Mouse (Mus musculus) stomach, embryonic 14.5 days (tissue): Measurements from ENCODE around the gene Rbm17. TPM values are rescaled to one million over a fixed set of nuclear protein-coding genes. Genes with fewer than 3 reads are reported as not detected.
"Not testable (repeated sequence)": the region's sequence is repeated elsewhere in the genome, so short reads cannot be mapped to it uniquely, and the experiment has no call there.

Experiments used
- ATAC-seq: fragments of 200-750 bp; cut with Nextera tagmentation; 2 replicates; pipeline ENCODE4 v1.8.0; 2017; ENCODE audit warnings: low read depth, moderate TSS enrichment; ENCODE audit not compliant: insufficient number of reproducible peaks, insufficient read depth, low FRiP score
- H3K27ac ChIP-seq: fragments of 300-500 bp; sonication (generic); 2 replicates; pipeline ENCODE4 v1.5.1; 2014; ENCODE audit warnings: mild to moderate bottlenecking, low read length, moderate library complexity, mixed read lengths
- H3K27me3 ChIP-seq: fragments of 300-500 bp; sonication (generic); 2 replicates; pipeline ENCODE4 v1.6.1; 2014; ENCODE audit warnings: low read length, control low read depth, mixed read lengths; ENCODE audit not compliant: control insufficient read depth, insufficient read depth
- H3K36me3 ChIP-seq: fragments of 300-500 bp; sonication (generic); 2 replicates; pipeline ENCODE4 v1.6.1; 2014; ENCODE audit warnings: mild to moderate bottlenecking, control low read depth, low read length, moderate library complexity, mixed read lengths; ENCODE audit not compliant: control insufficient read depth, insufficient read depth
- H3K4me1 ChIP-seq: fragments of 300-500 bp; sonication (generic); 2 replicates; pipeline ENCODE4 v1.6.1; 2014; ENCODE audit warnings: low read length, control low read depth, mixed read lengths; ENCODE audit not compliant: control insufficient read depth, insufficient read depth
- H3K4me2 ChIP-seq: fragments of 300-500 bp; sonication (generic); replicated peaks from 2 replicates; pipeline ENCODE4 v1.6.1; 2014; ENCODE audit warnings: low read depth, low read length, control low read depth
- H3K4me3 ChIP-seq: fragments of 300-500 bp; sonication (generic); 2 replicates; pipeline ENCODE4 v1.5.1; 2014; ENCODE audit warnings: low read depth, low read length, control low read depth
- H3K9ac ChIP-seq: fragments of 300-500 bp; sonication (generic); replicated peaks from 2 replicates; pipeline ENCODE4 v1.6.1; 2014; ENCODE audit warnings: low read depth, mild to moderate bottlenecking, control low read depth, low read length, moderate library complexity, mixed read lengths
- H3K9me3 ChIP-seq: fragments of 300-500 bp; sonication (generic); 2 replicates; pipeline ENCODE4 v1.6.1; 2016; ENCODE audit warnings: low read depth, low read length, control low read depth; ENCODE audit not compliant: control insufficient read depth
- WGBS: fragments of 180-500 bp; shearing (Covaris S2); extraction: QIAGEN DNeasy Blood & Tissue Kit; methylation state at CpG from one replicate; pipeline ENCODE4 v1.1.7; 2014; 5-methylcytosine and 5-hydroxymethylcytosine counted together
- polyA plus RNA-seq: library from polyadenylated mRNA; unstranded; fragments of >200 nt; fragmentation: Nextera tagmentation; extraction: Ambion mirVana; gene quantifications from 2 replicates; pipeline ENCODE4 v1.2.1, GENCODE M21; 2014

The Rbm17 gene
- polyA plus RNA-seq, 1 experiment from 2014 or later = 137 TPM

DNA sequence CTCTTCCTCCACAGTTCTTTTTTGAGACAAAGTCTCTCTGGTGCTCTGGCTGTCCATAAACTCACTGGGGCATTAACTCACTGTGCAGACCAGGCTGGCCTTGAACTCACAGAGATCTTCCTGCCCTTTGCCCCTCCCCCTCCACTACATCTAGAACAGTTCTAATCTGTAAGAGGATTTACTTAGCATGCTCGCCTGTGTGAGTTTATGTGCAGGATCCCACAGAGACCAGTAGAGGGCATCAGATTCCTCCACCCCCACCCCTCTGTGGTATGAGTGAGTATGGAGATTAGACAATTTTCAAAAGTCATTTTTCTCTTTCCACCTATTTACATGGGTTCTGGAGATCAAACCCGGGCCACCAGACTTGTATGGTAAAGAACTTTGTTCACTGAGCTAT, 56.3 kb downstream of the Rbm17 start:
- Histone ChIP-seq H3K4me1 (no peaks in the 10 kb centered on the region; the same call in 1 of the 2 replicates), H3K9me3 (no peaks in the 10 kb centered on the region), H3K4me3 (no peak overlapping the region), H3K27ac (no peak overlapping the region), H3K4me2 (no peak overlapping the region), H3K27me3 (no peaks in the 10 kb centered on the region), H3K36me3 (no peaks in the 10 kb centered on the region), H3K9ac (no peak overlapping the region)
- WGBS = 77% methylated on average over 2 of the region's 2 CpGs
- no peak for ATAC-seq

DNA sequence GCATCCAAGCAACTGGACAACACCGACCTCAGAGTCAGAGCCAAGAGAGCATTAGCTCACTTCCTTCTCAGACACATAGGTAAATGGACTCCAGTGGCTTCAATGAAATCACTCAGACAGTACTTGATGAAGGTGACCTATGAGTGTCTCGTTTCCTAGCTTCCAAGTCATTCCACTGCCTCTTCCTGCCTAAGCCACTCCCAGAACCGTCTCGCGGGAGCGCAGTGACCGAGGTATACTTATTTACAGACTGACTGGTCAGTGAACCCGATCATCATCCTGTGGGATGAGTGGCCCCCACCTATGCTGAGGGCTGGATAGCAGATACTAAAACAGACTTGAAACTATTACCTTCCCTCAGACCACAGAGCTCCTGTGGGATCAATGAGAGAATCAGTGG, 57.9 kb downstream of the Rbm17 start:
- WGBS = 77% methylated on average over 8 of the region's 8 CpGs
- no peaks in the 10 kb centered on the region for H3K36me3 ChIP-seq
- no peak overlapping the region for H3K9ac ChIP-seq
- no peak for ATAC-seq
- no peak overlapping the region for H3K4me2 ChIP-seq
- H3K4me3 ChIP-seq = no peak overlapping the region
- H3K27ac ChIP-seq = no peak overlapping the region
- H3K9me3 ChIP-seq = no peaks in the 10 kb centered on the region
- H3K27me3 ChIP-seq = no peaks in the 10 kb centered on the region
- H3K4me1 ChIP-seq = no peaks in the 10 kb centered on the region

DNA sequence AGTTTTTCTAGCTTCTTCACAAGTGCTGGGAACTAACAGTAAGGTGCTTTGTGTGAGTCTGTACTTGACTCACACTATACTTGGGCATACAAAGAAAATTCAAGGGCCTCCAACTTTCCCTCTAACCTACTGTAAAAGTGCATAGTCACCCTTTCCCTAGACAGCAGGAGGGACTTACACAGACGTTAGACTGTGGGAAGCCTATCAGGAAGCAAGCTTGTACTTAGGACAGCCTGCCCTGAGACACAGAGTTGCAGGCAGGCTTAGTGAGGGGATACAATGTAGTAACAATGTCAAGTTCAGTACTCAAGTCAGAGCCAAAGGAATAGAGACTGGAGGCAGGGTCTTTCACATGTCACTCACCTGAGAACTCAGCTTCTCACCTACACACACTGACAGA, 58.6 kb downstream of the Rbm17 start:
- ATAC-seq = no peak
- Histone ChIP-seq H3K4me1 (no peaks in the 10 kb centered on the region), H3K4me3 (no peak overlapping the region), H3K9me3 (no peaks in the 10 kb centered on the region), H3K36me3 (no peaks in the 10 kb centered on the region), H3K27me3 (no peaks in the 10 kb centered on the region), H3K9ac (no peak overlapping the region), H3K27ac (no peak overlapping the region), H3K4me2 (no peak overlapping the region)
- WGBS = 36% methylated on average over 1 of the region's 1 CpGs

DNA sequence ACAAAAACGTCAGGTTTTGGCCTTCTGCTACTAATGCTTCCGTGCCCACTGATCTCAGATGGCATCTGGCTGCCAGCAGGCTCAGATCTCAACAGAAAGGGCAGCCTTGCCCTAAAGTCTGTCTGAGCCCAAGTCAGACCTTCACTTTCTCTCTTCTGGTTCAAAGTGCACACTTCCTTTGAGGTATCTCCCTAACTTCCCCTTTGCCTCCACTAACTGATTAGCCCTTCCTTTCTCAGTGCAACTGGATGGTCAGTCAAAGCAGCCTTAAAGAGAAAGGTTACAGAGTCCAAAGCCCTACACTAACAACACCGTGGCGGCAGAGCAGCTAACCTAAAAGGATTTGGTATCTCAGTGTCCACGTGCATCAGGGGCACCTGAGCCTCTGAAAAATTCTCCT, 59.6 kb downstream of the Rbm17 start:
- 71% methylated on average over 5 of the region's 5 CpGs for WGBS
- Histone ChIP-seq H3K27me3 (no peaks in the 10 kb centered on the region), H3K4me1 (no peaks in the 10 kb centered on the region), H3K36me3 (no peaks in the 10 kb centered on the region), H3K27ac (no peak overlapping the region), H3K4me3 (no peak overlapping the region), H3K9me3 (no peaks in the 10 kb centered on the region), H3K4me2 (no peak overlapping the region), H3K9ac (no peak overlapping the region)
- ATAC-seq = no peak

DNA sequence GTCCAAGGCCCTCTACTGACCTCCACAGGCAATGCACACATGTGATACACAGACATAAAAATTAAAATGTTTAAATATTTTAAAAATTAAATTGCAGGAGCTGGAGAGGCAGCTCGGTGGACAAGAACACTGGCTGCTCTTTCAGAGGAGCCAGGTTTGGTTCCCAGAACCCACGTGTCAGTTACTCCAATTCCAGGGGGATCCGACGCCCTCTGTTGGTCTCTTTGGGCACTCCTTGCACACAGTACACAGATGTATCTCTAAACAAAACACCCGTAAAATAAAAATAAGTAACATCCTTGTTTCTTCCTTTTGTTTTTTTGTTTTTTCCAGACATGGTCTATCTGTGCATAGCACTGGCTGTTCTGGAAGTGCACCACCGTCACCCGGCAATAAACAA, 60.8 kb downstream of the Rbm17 start:
- Histone ChIP-seq H3K9me3 (no peaks in the 10 kb centered on the region), H3K27me3 (no peaks in the 10 kb centered on the region), H3K4me2 (no peak overlapping the region), H3K36me3 (no peaks in the 10 kb centered on the region), H3K9ac (no peak overlapping the region), H3K4me1 (no peaks in the 10 kb centered on the region), H3K4me3 (no peak overlapping the region), H3K27ac (no peak overlapping the region)
- WGBS = 73% methylated on average over 7 of the region's 7 CpGs
- ATAC-seq = no peak

DNA sequence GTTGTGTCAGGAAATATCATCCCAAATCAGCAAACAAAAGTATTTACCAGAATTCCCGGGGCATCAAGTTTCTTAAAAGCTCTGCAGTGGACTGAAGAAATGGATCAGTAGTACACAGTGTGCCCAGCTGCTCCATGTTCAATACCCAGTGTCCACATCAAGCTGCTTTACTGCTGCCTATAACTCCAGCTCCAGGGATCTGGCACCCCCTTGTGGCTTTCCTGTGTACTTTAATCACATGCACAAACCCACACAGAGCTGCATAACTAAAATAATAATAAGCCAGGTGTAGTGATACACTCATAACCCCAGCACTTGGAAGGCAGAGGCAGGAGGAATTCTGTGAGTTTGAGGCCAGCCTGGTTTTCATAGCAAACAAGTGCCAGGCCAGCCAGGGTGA, 61.3 kb downstream of the Rbm17 start:
- H3K27ac ChIP-seq = no peak overlapping the region
- no peak overlapping the region for H3K4me2 ChIP-seq
- WGBS = 85% methylated on average over 1 of the region's 1 CpGs
- no peaks in the 10 kb centered on the region for H3K4me1 ChIP-seq
- no peak overlapping the region for H3K4me3 ChIP-seq
- peak; percentile 44; the same call in 1 of the 2 replicates for ATAC-seq
- H3K9ac ChIP-seq = no peak overlapping the region
- no peaks in the 10 kb centered on the region for H3K36me3 ChIP-seq
- no peaks in the 10 kb centered on the region for H3K27me3 ChIP-seq
- no peaks in the 10 kb centered on the region for H3K9me3 ChIP-seq

DNA sequence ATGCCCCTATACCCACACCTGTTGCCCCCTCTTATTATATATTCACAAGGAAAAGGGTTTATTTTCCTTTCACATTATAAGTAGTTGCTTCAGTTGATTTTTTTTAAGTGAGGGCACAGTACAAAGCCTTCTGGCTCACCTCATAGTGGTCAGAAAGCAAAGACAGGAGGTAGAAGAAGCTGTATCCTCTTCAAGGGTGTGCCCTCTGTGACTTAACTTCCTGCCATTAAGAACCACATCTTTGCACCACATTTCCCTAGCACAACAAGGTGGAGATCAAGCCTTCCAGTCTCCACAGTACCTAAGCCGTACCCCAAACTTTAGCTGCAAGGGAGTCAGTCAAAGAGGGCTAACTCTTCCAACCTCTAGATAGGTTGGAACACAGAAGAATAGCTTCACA, 61.8 kb downstream of the Rbm17 start:
- no peaks in the 10 kb centered on the region for H3K36me3 ChIP-seq
- H3K4me3 ChIP-seq = no peak overlapping the region
- no peak overlapping the region for H3K4me2 ChIP-seq
- H3K9me3 ChIP-seq = no peaks in the 10 kb centered on the region
- no peaks in the 10 kb centered on the region for H3K27me3 ChIP-seq
- H3K9ac ChIP-seq = no peak overlapping the region
- no peak for ATAC-seq
- no peaks in the 10 kb centered on the region for H3K4me1 ChIP-seq
- WGBS = 95% methylated on average over 1 of the region's 1 CpGs
- no peak overlapping the region for H3K27ac ChIP-seq

DNA sequence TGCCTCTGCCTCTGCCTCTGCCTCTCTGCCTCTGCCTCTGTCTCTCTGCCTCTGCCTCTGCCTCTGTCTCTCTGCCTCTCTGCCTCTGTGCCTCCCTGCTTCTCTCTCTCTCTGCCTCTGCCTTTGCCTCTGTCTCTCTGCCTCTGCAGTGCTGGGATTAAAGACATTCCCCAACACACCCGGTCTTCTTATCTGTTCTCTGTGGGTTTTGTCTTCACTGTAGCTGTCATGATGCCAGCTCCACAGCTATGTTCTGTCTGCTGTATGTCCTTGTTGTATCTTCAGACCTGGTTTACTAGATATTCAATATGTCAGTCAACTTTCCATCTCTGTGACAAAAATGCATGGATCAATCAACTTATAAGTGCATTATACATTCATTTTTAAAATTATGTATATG, 62.4 kb downstream of the Rbm17 start:
- not testable (repeated sequence) for H3K4me3 ChIP-seq, H3K27me3 ChIP-seq, ATAC-seq, H3K4me1 ChIP-seq, H3K36me3 ChIP-seq, H3K9me3 ChIP-seq, H3K4me2 ChIP-seq, H3K27ac ChIP-seq, H3K9ac ChIP-seq
- 63% methylated on average over 1 of the region's 1 CpGs for WGBS

DNA sequence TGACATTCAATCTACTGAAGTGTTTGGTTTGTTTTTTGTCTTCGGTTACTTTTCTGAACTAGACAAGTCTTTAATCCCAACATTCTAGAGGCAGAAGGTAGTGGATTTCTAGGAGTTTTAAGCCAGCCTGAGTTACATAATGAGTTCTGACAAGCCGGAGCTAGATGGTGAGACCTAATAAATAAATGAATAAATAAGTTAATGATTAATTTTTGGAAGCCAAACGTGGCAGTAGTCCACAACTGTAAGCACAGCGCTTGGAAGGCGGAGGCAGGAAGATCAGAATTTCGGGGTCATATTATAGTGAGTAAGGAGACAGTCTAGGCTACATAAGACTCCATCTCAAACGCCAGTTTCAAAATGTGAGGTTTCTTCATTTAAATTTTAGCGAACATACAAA, 68.0 kb downstream of the Rbm17 start:
- Histone ChIP-seq H3K4me2 (peak overlapping the region; percentile 72), H3K4me3 (peak overlapping the region; percentile 39), H3K4me1 (0 out of 2 replicates have a peak, but pooled peaks cover 3% of the 10 kb centered on the region), H3K9me3 (no peaks in the 10 kb centered on the region), H3K9ac (no peak overlapping the region; the same call in 1 of the 2 replicates), H3K27me3 (no peaks in the 10 kb centered on the region), H3K36me3 (no peaks in the 10 kb centered on the region), H3K27ac (no peak overlapping the region)
- 60% methylated on average over 8 of the region's 8 CpGs for WGBS
- ATAC-seq = no peak
